Mouse (Mus musculus) liver, adult 2 months (tissue): ENCODE measurements around the gene Sh3pxd2b.

Experiments
- CTCF ChIP-seq: fragments of 200-500 bp; IDR thresholded peaks from 2 replicates; pipeline ENCODE4 v1.5.1; 2011; ENCODE audit warnings: low read depth, low read length, control low read depth
- POLR2A ChIP-seq: fragments of 200-500 bp; IDR thresholded peaks from 2 replicates; pipeline ENCODE4 v1.6.1; 2011; ENCODE audit warnings: low read length, control low read depth; ENCODE audit not compliant: insufficient read depth; ENCODE audit errors: extremely low read depth

DNA sequence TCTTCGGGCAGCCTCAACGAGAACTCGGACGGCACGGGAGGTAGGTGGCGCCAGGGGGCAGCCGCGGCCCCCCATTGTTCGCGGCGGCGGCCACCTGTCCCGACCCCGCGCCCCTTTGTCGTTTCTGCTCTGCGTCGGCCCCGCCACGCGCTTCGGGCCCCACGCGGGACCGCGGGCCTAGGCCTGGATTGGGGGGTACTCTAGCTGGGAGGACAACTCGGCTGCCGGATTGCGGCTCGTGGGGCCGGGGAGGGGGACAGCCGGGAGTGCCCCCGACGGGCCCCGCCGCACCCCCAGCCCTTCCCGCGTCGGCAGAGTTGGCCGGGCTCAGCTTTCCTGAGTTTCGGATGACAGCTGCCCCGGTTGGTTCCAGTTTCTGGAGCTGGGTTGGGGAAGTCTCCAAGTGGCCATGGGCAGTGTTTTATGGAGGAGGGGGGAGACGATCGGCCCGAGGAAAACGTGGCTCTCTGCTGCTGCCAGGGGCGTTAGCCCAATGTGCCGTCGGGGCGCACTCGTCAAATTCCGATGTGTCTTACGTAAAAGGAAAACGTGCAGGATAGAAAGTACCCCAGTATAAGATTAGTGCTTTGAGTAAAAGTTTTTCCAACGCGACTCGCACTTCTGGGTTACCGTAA lies 108.0 kb downstream of the Sh3pxd2b start:
- TF ChIP-seq CTCF (no peak), POLR2A (no peak)
